Mouse (Mus musculus) heart, postnatal 10 days (tissue): ENCODE measurements around the gene Ace. TPM values are rescaled to one million over a fixed set of nuclear protein-coding genes. Genes with fewer than 3 reads are reported as not detected.
"Not testable (repeated sequence)": the region's sequence is repeated elsewhere in the genome, so short reads cannot be mapped to it uniquely, and the experiment has no call there.

Experiments
- DNase-seq, 2 experiments: peaks; one replicate each; pipeline ENCODE4 v3.0.0; 2021
- intact Hi-C: fragments of 180-260 bp; cut with DNase I; formaldehyde crosslinking; loops from one replicate; pipeline ENCODE4 v1.15.1; 2025
- total RNA-seq, 2 experiments: library from RNA; stranded (reverse); gene quantifications; 2 replicates each; pipeline ENCODE4 v1.2.3; 2021

Gene Ace
- total RNA-seq, 2 experiments from 2014 or later = 20.4 to 29.1 TPM

- peak in 1 of 2 experiments; percentile 25 for DNase-seq
Observed at GRCm38 (mm10) chr11:105987446-105987845, 19.7 kb downstream of the Ace start.

GRCm38 (mm10) chr11:105989446-105989845, 21.7 kb downstream of the Ace start:
- intact Hi-C loops = no loop called here
- no peak for DNase-seq

More at GRCm38 (mm10) chr11:105987446-105987845, 19.7 kb downstream of the Ace start:
- intact Hi-C loops = no loop called here

GRCm38 (mm10) chr11:105990231-105990630, 22.5 kb downstream of the Ace start:
- intact Hi-C loops = no loop called here

GRCm38 (mm10) chr11:105994375-105994774, 26.6 kb downstream of the Ace start, which contains the start of gene Ace3:
Ace3 (plus strand) TSS chr11:105994675.
- intact Hi-C loops = no loop called here

More at GRCm38 (mm10) chr11:105990231-105990630, 22.5 kb downstream of the Ace start:
- DNase-seq = no peak

GRCm38 (mm10) chr11:106000062-106000461, 32.3 kb downstream of the Ace start:
- intact Hi-C loops = loop anchor here (2.0 to 5.0 kb wide), 2 partner anchors 27 to 77 kb away; no protein-coding TSS in a partner anchor
- no peak for DNase-seq

More at GRCm38 (mm10) chr11:105994375-105994774, 26.6 kb downstream of the Ace start, which contains the start of gene Ace3:
- DNase-seq = no peak

DNA sequence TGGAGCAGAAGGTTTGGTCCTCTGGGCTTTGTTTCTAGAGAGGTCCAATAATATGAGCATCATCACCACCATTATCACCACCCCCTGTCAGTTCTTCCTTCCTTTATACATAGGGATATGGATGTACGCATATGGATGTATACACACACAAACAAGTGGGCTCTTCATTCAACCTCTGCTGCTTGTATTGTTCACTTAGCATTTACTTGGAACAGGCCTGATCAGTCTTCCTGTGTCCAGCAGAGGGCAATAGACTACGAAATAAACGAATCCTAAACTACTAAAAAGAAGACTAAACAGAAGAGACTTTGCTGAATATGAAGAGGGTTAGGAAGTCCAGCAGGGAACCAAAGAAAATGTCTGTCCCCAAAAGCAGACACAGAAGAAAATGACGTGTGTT, 34.0 kb downstream of the Ace start:
- intact Hi-C loops = loop anchor here (2.0 to 5.0 kb wide), 2 partner anchors 25 to 76 kb away; no protein-coding TSS in a partner anchor
- DNase-seq = peak; percentile 36 to 43

GRCm38 (mm10) chr11:106004576-106004975, 36.8 kb downstream of the Ace start:
- no peak for DNase-seq
- intact Hi-C loops = loop anchor here (5.0 kb wide), 1 partner anchor 73 kb away; no protein-coding TSS in a partner anchor

DNA sequence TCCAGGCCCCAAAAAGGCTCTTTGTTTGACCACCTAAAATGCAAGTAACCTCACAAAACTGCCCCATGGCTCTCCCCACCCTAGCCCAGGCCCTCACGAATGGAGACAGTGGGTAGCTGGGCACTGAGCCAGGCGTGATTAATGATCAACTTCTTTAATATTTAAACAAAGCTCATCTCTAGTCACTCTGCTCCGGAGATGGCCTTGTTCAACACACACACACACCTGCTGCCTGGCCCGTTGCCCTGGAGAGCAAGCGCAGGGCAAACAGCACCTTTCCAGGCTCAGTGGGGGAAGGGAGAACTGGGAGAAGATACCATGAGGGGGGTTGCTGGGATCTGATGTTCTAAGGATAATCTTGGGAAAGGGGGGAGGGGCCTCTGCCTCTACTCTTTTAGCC, 38.2 kb downstream of the Ace start:
- intact Hi-C loops = no loop called here

DNA sequence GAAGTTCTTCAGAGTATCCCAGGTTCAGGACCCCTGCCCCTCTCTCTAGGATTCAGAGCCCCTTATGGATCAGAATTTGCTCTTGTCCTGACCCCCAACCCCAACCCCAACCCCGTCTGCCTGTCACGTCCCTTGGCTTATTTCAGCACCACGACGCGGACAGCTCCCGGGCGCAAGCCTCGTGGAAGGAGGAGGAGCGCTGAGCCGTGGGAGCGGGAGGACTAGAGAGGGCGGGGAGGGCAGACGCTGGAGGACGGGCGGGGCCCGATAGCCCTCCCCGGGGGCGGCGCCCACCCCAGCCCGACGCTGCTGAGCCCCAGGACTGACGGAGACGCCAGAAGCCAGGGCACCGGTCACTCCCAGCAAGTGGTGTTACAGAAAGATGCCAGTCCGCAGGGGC, 40.1 kb downstream of the Ace start, which contains the start of gene Kcnh6:
Gene Kcnh6, plus strand, starts transcription at position 304 of the 400 bp plus-strand sequence.
- intact Hi-C loops = no loop called here
- DNase-seq = peak; percentile 80 to 89

More for the DNA sequence above, 38.2 kb downstream of the Ace start:
- DNase-seq = no peak

DNA sequence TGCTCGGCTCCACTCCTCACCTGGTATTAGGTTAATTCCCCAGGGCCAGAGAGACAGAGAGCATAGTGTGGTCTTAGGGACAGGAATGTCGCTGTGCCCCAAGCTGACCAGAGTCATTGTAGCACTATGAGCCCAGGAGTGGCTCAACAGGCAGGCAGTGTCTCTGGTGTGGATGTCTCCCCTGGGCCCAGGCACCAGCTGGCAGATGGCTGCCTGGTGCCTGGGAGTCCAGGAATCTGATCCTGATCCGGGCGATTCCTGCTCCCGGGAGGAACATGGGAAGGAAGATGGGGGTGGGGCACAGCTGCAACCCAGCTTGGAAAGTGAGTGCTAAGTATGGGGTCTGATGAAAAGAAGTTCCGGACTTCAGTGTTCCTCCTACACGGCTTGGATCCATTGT, 45.0 kb downstream of the Ace start:
- DNase-seq = no peak

GRCm38 (mm10) chr11:106013556-106014225, 45.9 kb downstream of the Ace start:
- intact Hi-C loops = no loop called here
- DNase-seq = peak; percentile 61 to 72

More for the DNA sequence above, 45.0 kb downstream of the Ace start:
- intact Hi-C loops = no loop called here

- intact Hi-C loops = no loop called here
- DNase-seq = no peak
Observed at GRCm38 (mm10) chr11:106016440-106016839, 48.7 kb downstream of the Ace start.

- no peak for DNase-seq
- intact Hi-C loops = no loop called here
Observed at GRCm38 (mm10) chr11:106020051-106020763, 52.5 kb downstream of the Ace start.

GRCm38 (mm10) chr11:106025774-106026173, 58.0 kb downstream of the Ace start:
- no peak for DNase-seq
- intact Hi-C loops = loop anchor here (2.0 kb wide), 2 partner anchors 25 to 99 kb away; no protein-coding TSS in a partner anchor

- intact Hi-C loops = loop anchor here (2.0 kb wide), 2 partner anchors 26 to 100 kb away; no protein-coding TSS in a partner anchor
- peak; percentile 53 to 76 for DNase-seq
Observed at GRCm38 (mm10) chr11:106026465-106027151, 58.9 kb downstream of the Ace start.

DNA sequence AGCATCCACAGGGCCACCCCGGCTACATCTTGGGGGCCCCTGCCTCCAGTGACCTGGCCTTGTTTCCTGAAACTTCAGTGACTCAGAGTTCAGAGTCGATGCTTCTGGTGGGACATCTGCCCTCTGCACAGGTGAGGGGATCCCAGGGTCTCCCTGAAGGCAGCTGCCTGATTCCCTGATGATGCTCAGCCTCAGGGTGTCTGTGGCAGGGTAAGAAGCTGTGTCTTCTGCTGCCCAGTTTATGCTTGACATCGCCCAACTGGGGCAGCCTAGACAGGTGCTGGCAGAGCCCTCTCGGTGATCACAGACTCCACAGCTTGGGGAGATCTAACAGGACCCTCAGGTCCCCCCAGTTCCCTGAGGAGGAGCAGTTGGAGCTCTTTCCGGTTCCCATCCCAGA, 59.9 kb downstream of the Ace start:
- no peak for DNase-seq
- intact Hi-C loops = loop anchor here (2.0 kb wide), 2 partner anchors 27 to 101 kb away; no protein-coding TSS in a partner anchor

DNA sequence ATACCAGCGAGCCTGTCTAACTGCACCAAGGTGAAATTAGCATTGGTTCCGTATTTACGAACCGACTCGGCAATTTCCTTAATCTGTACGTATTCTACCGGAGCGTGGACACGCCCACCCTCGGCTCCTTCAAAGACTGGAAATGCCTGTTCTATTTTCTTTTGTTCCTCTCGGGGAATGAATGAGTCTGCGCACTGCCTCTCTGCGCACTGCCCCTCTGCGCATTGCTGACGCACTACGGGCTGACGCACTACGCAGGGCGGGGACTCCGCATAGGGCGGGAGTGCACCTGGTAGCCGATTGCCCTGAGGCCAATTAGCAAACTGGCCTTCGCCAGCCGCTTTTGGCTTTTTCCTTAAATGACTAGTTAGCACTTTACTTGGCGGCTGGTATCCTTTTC, 64.3 kb downstream of the Ace start:
- intact Hi-C loops, DNase-seq: not testable (repeated sequence)

GRCm38 (mm10) chr11:106033491-106033919, 65.8 kb downstream of the Ace start:
- intact Hi-C loops = no loop called here
- DNase-seq = peak; percentile 34 to 35

DNA sequence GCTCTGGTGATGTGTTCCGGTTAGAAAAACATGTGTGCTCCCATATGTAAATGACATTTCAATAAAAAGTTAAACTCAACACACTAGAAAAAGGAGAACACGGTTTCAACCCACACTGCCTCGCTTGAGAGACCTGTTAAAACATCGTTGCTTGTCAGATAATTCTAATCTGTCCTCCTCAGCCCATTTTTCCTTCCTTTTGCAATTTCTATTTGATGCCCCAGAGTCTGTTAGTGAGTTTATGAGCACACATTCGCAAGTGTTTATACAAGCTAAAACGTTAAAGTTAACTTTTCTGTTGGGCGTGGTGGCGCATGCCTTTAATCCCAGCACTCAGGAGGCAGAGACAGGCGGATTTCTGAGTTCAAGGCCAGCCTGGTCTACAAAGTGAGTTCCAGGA, 67.2 kb downstream of the Ace start:
- intact Hi-C loops = no loop called here
- DNase-seq = no peak
